Mouse (Mus musculus): ENCODE data around the gene Col18a1.

DNA sequence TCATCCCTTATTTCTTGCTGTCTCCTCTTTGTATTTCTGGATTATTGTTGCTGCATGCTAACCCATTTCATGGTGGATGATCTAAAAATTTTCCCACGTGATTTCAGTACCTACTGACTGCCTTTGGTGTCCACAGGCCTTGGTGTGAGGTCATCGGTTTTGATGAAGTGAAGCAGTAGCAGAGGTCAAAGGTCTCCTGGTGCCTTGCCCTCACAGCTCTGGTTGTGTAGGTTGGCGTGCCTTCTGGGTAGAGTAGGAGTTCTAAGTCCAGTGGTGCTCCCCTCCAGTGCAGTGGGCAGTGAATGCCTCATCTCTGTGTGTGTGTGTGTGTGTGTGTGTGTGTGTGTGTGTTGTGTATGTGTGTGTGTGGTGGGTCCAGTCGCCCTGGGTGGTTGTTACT lies 118.2 kb downstream of the Col18a1 start:
- no peak for TF ChIP-seq POLR2A (IDR thresholded peaks at IDR 0.05; ENCODE audit: low read depth, low read length)
- no peak for TF ChIP-seq CTCF (IDR thresholded peaks at IDR 0.05; ENCODE audit: extremely low read depth, insufficient read length, insufficient replicate concordance, low read depth, low read length)

Measured in small intestine, adult 2 months (tissue).